Mouse (Mus musculus) E14TG2a.4 (cell line): ENCODE measurements around the gene Atp13a1.

Source experiments
- H3K27me3 ChIP-seq: 2 replicates; pipeline ENCODE4 v1.6.1; 2014; ENCODE audit warnings: low read length, control low read depth; ENCODE audit not compliant: insufficient read depth
- H3K36me3 ChIP-seq: 2 replicates; pipeline ENCODE4 v1.6.1; 2014; ENCODE audit warnings: low read length, control low read depth; ENCODE audit not compliant: insufficient read depth
- H3K4me1 ChIP-seq: replicated peaks from 2 replicates; pipeline ENCODE4 v1.6.1; 2014; ENCODE audit warnings: low read depth, low read length, control low read depth
- H3K4me3 ChIP-seq: replicated peaks from 2 replicates; pipeline ENCODE4 v1.5.1; 2014; ENCODE audit warnings: mild to moderate bottlenecking, low read length
- H3K9me3 ChIP-seq: 2 replicates; pipeline ENCODE4 v1.6.1; 2014; ENCODE audit warnings: low read length, control low read depth
- CTCF ChIP-seq: conservative IDR thresholded peaks from 2 replicates; pipeline ENCODE4 v1.5.1; 2014; ENCODE audit warnings: low read length
- NANOG ChIP-seq: IDR thresholded peaks from 2 replicates; pipeline ENCODE4 v1.6.1; 2014; ENCODE audit warnings: borderline replicate concordance, low read length, mixed read lengths
- POU5F1 ChIP-seq: IDR thresholded peaks from 2 replicates; pipeline ENCODE4 v1.6.1; 2014; ENCODE audit warnings: low read length, borderline replicate concordance

The Atp13a1 gene

DNA sequence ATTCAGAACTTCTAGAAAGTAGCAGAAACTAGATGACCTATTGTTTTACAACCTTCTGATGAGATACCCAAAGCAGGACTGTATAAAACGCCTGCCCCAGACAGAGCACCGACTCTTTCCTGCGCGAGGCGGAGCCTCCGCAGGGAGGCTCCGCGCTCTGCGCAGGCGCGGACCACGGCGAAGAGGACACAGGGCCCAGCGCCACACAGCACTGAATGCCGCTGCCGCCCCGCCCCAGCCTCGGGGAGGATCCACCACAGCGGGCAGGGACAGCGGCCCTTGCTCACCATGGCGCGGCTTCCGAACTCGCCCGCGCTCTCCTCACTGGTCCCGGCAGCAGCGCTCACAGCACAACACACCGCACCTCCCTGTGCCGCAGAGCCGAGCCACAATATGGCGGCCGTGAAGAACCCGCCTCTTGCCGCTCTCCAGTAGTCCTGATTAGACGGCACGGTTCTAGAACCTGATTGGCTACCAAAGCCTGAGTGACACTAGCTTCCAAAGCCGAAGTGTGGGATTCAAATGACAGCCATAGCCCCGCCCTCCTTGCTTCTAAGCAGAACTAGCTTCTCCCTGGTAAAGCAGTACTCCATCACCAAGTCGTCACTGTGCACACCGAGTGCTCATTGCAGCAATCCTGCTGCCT lies 16.3 kb upstream of the Atp13a1 start, which contains the start of gene Gm20422:
Gm20422 (minus strand) TSS at position 384 of the 646 bp plus-strand sequence.
- peak within 1 kb of the TSS; percentile 94 for H3K4me3 ChIP-seq
- peaks cover 44% of the 10 kb centered on the region for H3K4me1 ChIP-seq
- no peak for TF ChIP-seq CTCF
- no peak for TF ChIP-seq POU5F1
- TF ChIP-seq NANOG: no peak
- H3K36me3 ChIP-seq: peaks cover 23% of the 10 kb centered on the region
- H3K9me3 ChIP-seq: no peaks in the 10 kb centered on the region
- no peaks in the 10 kb centered on the region for H3K27me3 ChIP-seq

DNA sequence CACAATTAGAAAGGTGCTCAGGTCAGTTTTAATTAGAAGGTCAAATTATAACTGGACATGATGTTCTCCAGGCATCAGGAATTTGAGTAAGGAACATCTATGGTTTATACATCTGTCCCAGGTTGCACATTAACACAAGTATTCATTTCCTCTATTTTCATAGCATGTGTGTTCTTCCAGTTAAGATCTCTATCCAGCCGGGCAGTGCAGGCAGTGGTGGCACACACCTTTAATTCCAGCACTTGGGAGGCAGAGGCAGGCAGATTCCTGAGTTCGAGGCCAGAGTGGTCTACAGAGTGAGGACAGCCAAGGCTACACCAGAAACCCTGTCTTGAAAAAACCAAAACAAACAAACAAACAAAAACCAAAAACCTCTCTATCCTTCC lies 15.8 kb upstream of the Atp13a1 start:
- Histone ChIP-seq H3K9me3 (no peaks in the 10 kb centered on the region), H3K4me1 (peaks cover 44% of the 10 kb centered on the region), H3K4me3 (peak overlapping the region; percentile 94), H3K36me3 (peaks cover 18% of the 10 kb centered on the region), H3K27me3 (no peaks in the 10 kb centered on the region)
- TF ChIP-seq POU5F1 (no peak), CTCF (no peak), NANOG (no peak)

DNA sequence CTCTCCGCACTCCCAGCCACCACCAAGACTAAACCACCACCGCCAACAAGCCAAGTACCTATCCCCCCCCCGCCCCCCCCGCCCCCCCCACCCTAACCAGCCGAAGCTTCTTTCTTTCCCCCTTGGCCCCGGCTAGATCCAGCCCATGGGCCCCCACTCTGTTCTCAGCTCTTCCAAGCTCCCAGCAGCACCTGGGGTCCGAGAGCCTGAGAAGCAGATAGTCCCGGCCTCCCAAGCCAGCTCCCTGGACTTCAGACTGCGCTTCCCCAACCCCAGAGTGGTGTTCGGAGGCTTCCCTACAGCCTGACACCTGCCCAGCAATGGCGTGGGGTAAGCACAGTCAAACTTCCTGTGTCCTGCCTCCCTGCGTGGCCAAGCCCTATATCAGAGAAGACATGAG lies 13.9 kb upstream of the Atp13a1 start:
- Histone ChIP-seq H3K36me3 (peaks cover 7% of the 10 kb centered on the region; the same call in 1 of the 2 replicates), H3K4me3 (peak overlapping the region; percentile 78), H3K4me1 (peaks cover 37% of the 10 kb centered on the region), H3K27me3 (no peaks in the 10 kb centered on the region), H3K9me3 (no peaks in the 10 kb centered on the region)
- TF ChIP-seq POU5F1 (no peak), NANOG (no peak), CTCF (no peak)

DNA sequence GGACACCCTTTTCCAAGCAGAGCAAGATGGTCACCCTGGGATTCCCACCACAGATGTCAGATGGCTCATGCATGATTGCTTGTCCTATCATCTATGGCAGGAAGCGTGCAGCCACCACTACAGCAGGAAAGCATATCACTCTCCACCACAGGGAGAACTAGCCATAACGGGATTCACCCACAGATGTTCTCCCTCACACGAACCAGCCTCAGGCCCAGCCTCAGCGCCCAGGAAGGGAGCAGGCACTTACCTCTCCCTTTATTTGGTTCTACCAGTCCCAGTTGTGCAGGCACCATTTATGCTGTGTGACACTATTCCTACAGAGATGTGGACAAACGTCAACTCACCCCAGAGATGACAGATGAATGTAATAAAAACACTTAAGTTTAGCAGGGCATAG lies 1.9 kb upstream of the Atp13a1 start:
- no peak for TF ChIP-seq NANOG
- no peak for TF ChIP-seq POU5F1
- TF ChIP-seq CTCF: no peak
- Histone ChIP-seq H3K4me3 (no peak overlapping the region), H3K27me3 (no peaks in the 10 kb centered on the region), H3K4me1 (peaks cover 38% of the 10 kb centered on the region), H3K36me3 (peaks cover 21% of the 10 kb centered on the region), H3K9me3 (no peaks in the 10 kb centered on the region)

DNA sequence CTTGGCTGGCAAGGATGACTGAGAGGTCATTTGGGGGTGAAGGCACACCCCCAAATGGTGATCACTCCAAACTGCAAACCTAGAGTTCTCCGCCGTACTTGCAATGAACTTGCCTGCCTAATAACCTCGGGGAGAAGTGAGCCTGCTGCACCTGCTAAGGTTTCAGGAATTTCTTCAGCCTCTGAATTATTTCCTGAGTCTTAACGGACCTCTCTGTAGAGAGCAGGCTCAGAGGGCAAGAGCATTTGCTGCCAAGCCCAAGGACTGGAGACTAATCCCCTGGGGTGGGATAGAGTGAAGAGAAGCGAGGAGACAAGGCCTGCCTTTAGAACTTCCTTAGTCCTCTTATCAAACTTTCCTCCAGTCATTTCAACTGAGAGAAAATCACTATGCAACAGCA lies 1.2 kb upstream of the Atp13a1 start:
- TF ChIP-seq CTCF (no peak), POU5F1 (no peak), NANOG (no peak)
- H3K27me3 ChIP-seq: no peaks in the 10 kb centered on the region
- H3K4me1 ChIP-seq: peaks cover 40% of the 10 kb centered on the region
- peak overlapping the region; percentile 96 for H3K4me3 ChIP-seq
- peaks cover 27% of the 10 kb centered on the region for H3K36me3 ChIP-seq
- H3K9me3 ChIP-seq: no peaks in the 10 kb centered on the region

DNA sequence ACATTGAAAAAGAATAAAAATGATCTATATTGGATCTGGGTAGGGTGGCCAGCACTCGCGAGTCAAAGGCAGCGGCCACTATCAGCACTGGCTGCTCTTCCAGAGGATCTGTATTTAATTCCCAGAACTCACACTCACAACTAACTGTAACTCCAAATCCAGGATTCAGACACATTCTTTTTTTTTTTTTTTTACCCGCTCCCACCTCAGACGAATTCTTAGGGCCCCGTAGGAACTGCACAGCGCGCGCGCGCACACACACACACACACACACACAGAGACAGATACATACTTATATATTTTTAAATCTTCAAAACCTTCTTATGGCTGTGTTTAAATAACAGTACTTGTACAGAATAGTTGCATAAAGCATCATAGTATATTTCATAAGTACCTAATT lies 599 bp upstream of the Atp13a1 start:
- TF ChIP-seq POU5F1: no peak
- TF ChIP-seq CTCF: no peak
- no peak for TF ChIP-seq NANOG
- Histone ChIP-seq H3K27me3 (no peaks in the 10 kb centered on the region), H3K4me3 (peak overlapping the region; percentile 96), H3K4me1 (peaks cover 40% of the 10 kb centered on the region), H3K36me3 (peaks cover 33% of the 10 kb centered on the region), H3K9me3 (no peaks in the 10 kb centered on the region)

DNA sequence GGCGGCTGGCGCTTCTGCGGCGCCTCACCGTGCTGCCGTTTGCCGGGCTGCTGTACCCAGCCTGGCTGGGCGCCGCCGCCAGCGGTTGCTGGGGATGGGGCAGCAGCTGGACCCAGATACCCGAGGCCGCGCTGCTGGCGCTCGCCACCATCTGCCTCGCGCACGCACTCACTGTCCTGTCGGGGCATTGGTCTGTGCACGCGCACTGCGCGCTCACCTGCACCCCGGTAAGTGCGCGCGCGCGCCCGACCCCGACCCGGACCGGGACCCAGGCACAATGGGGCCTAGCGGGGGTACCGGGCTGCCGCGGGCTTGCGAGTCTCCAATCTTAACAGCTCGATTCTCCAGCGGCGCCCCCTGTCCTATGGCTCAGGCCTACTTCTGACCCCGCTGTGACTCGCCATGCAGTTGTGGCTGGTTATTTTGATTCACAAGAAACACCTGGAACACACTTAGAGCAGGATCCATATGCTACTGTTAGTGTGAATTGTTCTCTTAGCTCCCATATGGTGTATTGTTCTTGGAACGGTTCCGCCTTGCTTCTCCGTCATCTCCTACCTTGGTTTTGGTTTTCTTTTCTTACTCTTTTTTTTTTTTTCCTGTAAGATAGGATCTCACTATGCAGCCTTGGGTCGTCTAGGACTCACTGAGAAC lies 579 bp downstream of the Atp13a1 start:
- peaks cover 41% of the 10 kb centered on the region for H3K4me1 ChIP-seq
- TF ChIP-seq NANOG: no peak
- peaks cover 45% of the 10 kb centered on the region for H3K36me3 ChIP-seq
- no peaks in the 10 kb centered on the region for H3K27me3 ChIP-seq
- H3K4me3 ChIP-seq: peak overlapping the region; percentile 96
- no peaks in the 10 kb centered on the region for H3K9me3 ChIP-seq

DNA sequence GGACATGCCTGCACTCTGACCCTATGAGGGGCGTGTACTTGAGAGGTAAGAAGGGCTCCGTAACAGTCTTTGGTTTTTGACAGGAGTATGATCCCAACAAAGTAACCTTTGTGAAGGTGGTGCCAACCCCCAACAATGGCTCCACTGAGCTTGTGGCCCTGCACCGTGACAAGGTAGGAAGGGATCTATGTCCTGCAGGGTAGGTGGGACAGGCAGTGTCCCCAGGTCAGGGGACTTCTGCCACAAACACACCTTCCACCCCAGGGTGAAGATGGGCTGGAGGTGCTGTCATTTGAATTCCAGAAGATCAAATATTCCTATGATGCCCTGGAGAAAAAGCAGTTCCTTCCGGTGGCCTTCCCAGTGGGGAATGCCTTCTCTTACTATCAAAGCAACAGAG lies 2.7 kb downstream of the Atp13a1 start:
- H3K9me3 ChIP-seq: no peaks in the 10 kb centered on the region
- H3K27me3 ChIP-seq: no peaks in the 10 kb centered on the region
- TF ChIP-seq POU5F1 (no peak), CTCF (no peak), NANOG (no peak)
- no peak overlapping the region for H3K4me3 ChIP-seq
- H3K4me1 ChIP-seq: peaks cover 47% of the 10 kb centered on the region
- peaks cover 66% of the 10 kb centered on the region for H3K36me3 ChIP-seq

DNA sequence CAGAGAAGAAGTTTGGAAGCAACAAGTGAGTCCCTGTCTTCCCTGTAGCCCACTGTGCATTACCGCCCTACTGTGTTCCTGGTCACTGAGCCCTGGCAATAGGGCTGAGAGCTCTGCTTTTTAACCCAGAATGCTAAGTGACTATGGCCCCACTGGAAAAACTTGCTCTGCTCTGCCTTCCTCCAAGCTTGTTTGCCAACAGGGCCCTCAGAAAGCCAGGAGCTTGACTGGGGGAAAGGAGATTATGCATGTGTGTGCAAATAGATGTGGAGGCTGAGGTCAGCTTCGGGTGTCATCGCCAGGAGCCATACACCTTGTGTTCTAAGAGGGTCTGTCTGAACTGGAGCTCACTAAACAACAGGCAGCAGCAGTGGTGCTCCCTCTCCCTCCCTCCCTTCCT lies 3.1 kb downstream of the Atp13a1 start:
- Histone ChIP-seq H3K36me3 (peaks cover 71% of the 10 kb centered on the region), H3K4me1 (peaks cover 45% of the 10 kb centered on the region), H3K4me3 (no peak overlapping the region), H3K9me3 (no peaks in the 10 kb centered on the region), H3K27me3 (no peaks in the 10 kb centered on the region)
- TF ChIP-seq CTCF (no peak), NANOG (no peak), POU5F1 (no peak)

DNA sequence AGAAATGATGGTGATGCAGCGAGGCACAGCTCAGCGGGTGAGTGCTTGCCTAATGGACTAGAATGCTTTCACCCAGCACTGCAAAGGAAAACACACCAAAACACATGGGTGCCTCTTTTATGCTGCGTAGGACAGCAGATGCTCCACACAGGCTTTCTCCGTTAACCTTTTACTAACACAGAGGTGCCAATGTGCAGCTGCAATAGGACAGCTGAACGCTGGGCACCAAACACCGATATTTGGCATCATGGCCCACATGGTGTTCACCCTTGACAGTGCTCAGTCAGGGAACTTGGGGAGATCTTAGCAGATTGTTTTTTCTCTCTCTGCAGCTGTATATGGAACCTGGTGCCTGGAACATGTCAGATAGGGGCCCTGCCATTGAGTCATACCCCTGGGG lies 3.9 kb downstream of the Atp13a1 start:
- Histone ChIP-seq H3K27me3 (no peaks in the 10 kb centered on the region), H3K9me3 (no peaks in the 10 kb centered on the region), H3K36me3 (peaks cover 79% of the 10 kb centered on the region), H3K4me1 (peaks cover 37% of the 10 kb centered on the region), H3K4me3 (no peak overlapping the region)
- no peak for TF ChIP-seq NANOG
- TF ChIP-seq POU5F1: no peak
- no peak for TF ChIP-seq CTCF
